Mouse (Mus musculus) neural tube, embryonic 13.5 days (tissue): ENCODE data around the gene Cbx6. TPM values are rescaled to one million over a fixed set of nuclear protein-coding genes. Genes with fewer than 3 reads are reported as not detected.

ENCODE experiments used
- ATAC-seq: fragments of 200-750 bp; cut with Nextera tagmentation; 2 replicates; pipeline ENCODE4 v1.8.0; 2017; ENCODE audit warnings: low read depth, mild to moderate bottlenecking, moderate TSS enrichment, moderate library complexity
- H3K27ac ChIP-seq: fragments of 300-500 bp; sonication (generic); replicated peaks from 2 replicates; pipeline ENCODE4 v1.5.1; 2015; ENCODE audit warnings: moderate library complexity, mild to moderate bottlenecking, inconsistent platforms
- H3K27me3 ChIP-seq: fragments of 300-500 bp; sonication (generic); 2 replicates; pipeline ENCODE4 v1.6.1; 2015; ENCODE audit warnings: mild to moderate bottlenecking, inconsistent platforms
- H3K36me3 ChIP-seq: fragments of 300-500 bp; sonication (generic); 2 replicates; pipeline ENCODE4 v1.6.1; 2015; ENCODE audit warnings: mild to moderate bottlenecking, inconsistent platforms
- H3K4me1 ChIP-seq: fragments of 300-500 bp; sonication (generic); replicated peaks from 2 replicates; pipeline ENCODE4 v1.6.1; 2015; ENCODE audit warnings: inconsistent platforms
- H3K4me2 ChIP-seq: fragments of 300-500 bp; sonication (generic); 2 replicates; pipeline ENCODE4 v1.6.1; 2015; ENCODE audit warnings: inconsistent platforms, mild to moderate bottlenecking, moderate library complexity
- H3K4me3 ChIP-seq: fragments of 300-500 bp; sonication (generic); 2 replicates; pipeline ENCODE4 v1.5.1; 2015; ENCODE audit warnings: mild to moderate bottlenecking, inconsistent platforms
- H3K9ac ChIP-seq: fragments of 300-500 bp; sonication (generic); 2 replicates; pipeline ENCODE4 v1.6.1; 2015; ENCODE audit warnings: moderate library complexity, mild to moderate bottlenecking, inconsistent platforms
- H3K9me3 ChIP-seq: fragments of 300-500 bp; sonication (generic); 2 replicates; pipeline ENCODE4 v1.6.1; 2016; ENCODE audit warnings: inconsistent platforms
- WGBS: fragments of 180-500 bp; shearing (Covaris S2); methylation state at CpG from one replicate; pipeline ENCODE4 v1.1.7; 2015; 5-methylcytosine and 5-hydroxymethylcytosine counted together
- polyA plus RNA-seq: library from polyadenylated mRNA; unstranded; fragments of >200 nt; fragmentation: Nextera tagmentation; extraction: Ambion mirVana; gene quantifications from 2 replicates; pipeline ENCODE4 v1.2.1, GENCODE M21; 2015

Cbx6 gene
- polyA plus RNA-seq, 1 experiment from 2014 or later = 39.8 TPM

GRCm38 (mm10) chr15:79797680-79798079 lies 36.8 kb downstream of the Cbx6 start:
- WGBS = 83% methylated on average over 8 of the region's 8 CpGs
- Histone ChIP-seq H3K4me3 (no peak overlapping the region), H3K9ac (no peak overlapping the region), H3K27ac (no peak overlapping the region), H3K4me2 (no peak overlapping the region), H3K9me3 (no peaks in the 10 kb centered on the region), H3K4me1 (peaks cover 13% of the 10 kb centered on the region; the same call in 1 of the 2 replicates), H3K27me3 (peaks cover 32% of the 10 kb centered on the region), H3K36me3 (no peaks in the 10 kb centered on the region)
- ATAC-seq = no peak

GRCm38 (mm10) chr15:79797096-79797495 lies 37.4 kb downstream of the Cbx6 start:
- peaks cover 13% of the 10 kb centered on the region; the same call in 1 of the 2 replicates for H3K4me1 ChIP-seq
- H3K9me3 ChIP-seq = no peaks in the 10 kb centered on the region
- H3K27ac ChIP-seq = no peak overlapping the region
- no peak overlapping the region for H3K4me2 ChIP-seq
- 85% methylated on average over 7 of the region's 7 CpGs for WGBS
- ATAC-seq = no peak
- H3K27me3 ChIP-seq = peaks cover 32% of the 10 kb centered on the region
- H3K4me3 ChIP-seq = no peak overlapping the region
- H3K9ac ChIP-seq = no peak overlapping the region
- no peaks in the 10 kb centered on the region for H3K36me3 ChIP-seq

- H3K4me2 ChIP-seq = no peak overlapping the region
- no peaks in the 10 kb centered on the region for H3K36me3 ChIP-seq
- no peak for ATAC-seq
- H3K9me3 ChIP-seq = no peaks in the 10 kb centered on the region
- no peak overlapping the region for H3K9ac ChIP-seq
- 76% methylated on average over 12 of the region's 12 CpGs for WGBS
- no peak overlapping the region for H3K4me3 ChIP-seq
- H3K27ac ChIP-seq = no peak overlapping the region
- H3K27me3 ChIP-seq = peaks cover 32% of the 10 kb centered on the region
- peaks cover 13% of the 10 kb centered on the region; the same call in 1 of the 2 replicates for H3K4me1 ChIP-seq
These were observed 38.2 kb downstream of the Cbx6 start for GRCm38 (mm10) chr15:79796256-79796655.

- peaks cover 2% of the 10 kb centered on the region; the same call in 1 of the 2 replicates for H3K36me3 ChIP-seq
- H3K4me1 ChIP-seq = 0 out of 2 replicates have a peak, but pooled peaks cover 5% of the 10 kb centered on the region
- H3K27me3 ChIP-seq = peaks cover 32% of the 10 kb centered on the region
- no peak overlapping the region for H3K27ac ChIP-seq
- H3K4me3 ChIP-seq = no peak overlapping the region
- 38% methylated on average over 20 of the region's 20 CpGs for whole genome bisulfite sequencing
- H3K4me2 ChIP-seq = no peak overlapping the region
- ATAC-seq = no peak
- no peak overlapping the region for H3K9ac ChIP-seq
- no peaks in the 10 kb centered on the region for H3K9me3 ChIP-seq
These were observed 40.3 kb downstream of the Cbx6 start for GRCm38 (mm10) chr15:79794173-79794572.

GRCm38 (mm10) chr15:79793076-79793475 lies 41.4 kb downstream of the Cbx6 start:
- Histone ChIP-seq H3K9ac (no peak overlapping the region), H3K4me2 (no peak overlapping the region), H3K36me3 (peaks cover 4% of the 10 kb centered on the region; the same call in 1 of the 2 replicates), H3K27ac (no peak overlapping the region), H3K4me1 (peaks cover 7% of the 10 kb centered on the region), H3K4me3 (no peak overlapping the region), H3K9me3 (no peaks in the 10 kb centered on the region), H3K27me3 (peaks cover 31% of the 10 kb centered on the region)
- no peak for ATAC-seq
- 94% methylated on average over 9 of the region's 9 CpGs for WGBS

GRCm38 (mm10) chr15:79792455-79792854 lies 42.0 kb downstream of the Cbx6 start:
- Histone ChIP-seq H3K4me3 (no peak overlapping the region), H3K4me2 (no peak overlapping the region), H3K9me3 (no peaks in the 10 kb centered on the region), H3K36me3 (peaks cover 4% of the 10 kb centered on the region; the same call in 1 of the 2 replicates), H3K4me1 (peaks cover 13% of the 10 kb centered on the region), H3K27me3 (peaks cover 29% of the 10 kb centered on the region), H3K9ac (no peak overlapping the region), H3K27ac (no peak overlapping the region)
- no peak for ATAC-seq
- 22% methylated on average over 19 of the region's 19 CpGs for WGBS

- Histone ChIP-seq H3K9me3 (no peaks in the 10 kb centered on the region), H3K4me1 (peaks cover 18% of the 10 kb centered on the region), H3K9ac (no peak overlapping the region), H3K4me3 (no peak overlapping the region), H3K4me2 (no peak overlapping the region), H3K27me3 (peaks cover 29% of the 10 kb centered on the region), H3K36me3 (peaks cover 4% of the 10 kb centered on the region; the same call in 1 of the 2 replicates), H3K27ac (no peak overlapping the region)
- ATAC-seq = no peak
- 5% methylated on average over 12 of the region's 12 CpGs for WGBS
These were observed 43.0 kb downstream of the Cbx6 start for GRCm38 (mm10) chr15:79791502-79791901.

GRCm38 (mm10) chr15:79790905-79791304 lies 43.6 kb downstream of the Cbx6 start:
- H3K4me3 ChIP-seq = no peak overlapping the region
- no peak overlapping the region for H3K9ac ChIP-seq
- H3K27ac ChIP-seq = no peak overlapping the region
- H3K9me3 ChIP-seq = no peaks in the 10 kb centered on the region
- WGBS = 84% methylated on average over 6 of the region's 6 CpGs
- peaks cover 13% of the 10 kb centered on the region for H3K4me1 ChIP-seq
- no peak for ATAC-seq
- H3K4me2 ChIP-seq = no peak overlapping the region
- H3K27me3 ChIP-seq = peaks cover 29% of the 10 kb centered on the region
- H3K36me3 ChIP-seq = peaks cover 4% of the 10 kb centered on the region; the same call in 1 of the 2 replicates

- peaks cover 13% of the 10 kb centered on the region for H3K4me1 ChIP-seq
- no peak overlapping the region for H3K4me2 ChIP-seq
- H3K9ac ChIP-seq = no peak overlapping the region
- WGBS = 53% methylated on average over 8 of the region's 8 CpGs
- no peak overlapping the region for H3K27ac ChIP-seq
- no peak overlapping the region for H3K4me3 ChIP-seq
- H3K27me3 ChIP-seq = peaks cover 29% of the 10 kb centered on the region
- no peaks in the 10 kb centered on the region for H3K9me3 ChIP-seq
- peaks cover 4% of the 10 kb centered on the region; the same call in 1 of the 2 replicates for H3K36me3 ChIP-seq
- no peak for ATAC-seq
These were observed 44.4 kb downstream of the Cbx6 start for GRCm38 (mm10) chr15:79790111-79790510.

GRCm38 (mm10) chr15:79787815-79788214 lies 46.7 kb downstream of the Cbx6 start:
- Histone ChIP-seq H3K4me1 (peaks cover 13% of the 10 kb centered on the region), H3K36me3 (peaks cover 4% of the 10 kb centered on the region; the same call in 1 of the 2 replicates), H3K27me3 (peaks cover 21% of the 10 kb centered on the region), H3K27ac (no peak overlapping the region), H3K4me3 (no peak overlapping the region), H3K9me3 (no peaks in the 10 kb centered on the region), H3K9ac (no peak overlapping the region), H3K4me2 (no peak overlapping the region)
- 53% methylated on average over 8 of the region's 8 CpGs for WGBS
- ATAC-seq = peak; percentile 37; the same call in 1 of the 2 replicates

GRCm38 (mm10) chr15:79785056-79785455 lies 49.4 kb downstream of the Cbx6 start:
- Histone ChIP-seq H3K27ac (no peak overlapping the region), H3K27me3 (no peaks in the 10 kb centered on the region), H3K4me2 (no peak overlapping the region), H3K9ac (no peak overlapping the region), H3K36me3 (peaks cover 4% of the 10 kb centered on the region; the same call in 1 of the 2 replicates), H3K4me3 (no peak overlapping the region), H3K4me1 (peaks cover 13% of the 10 kb centered on the region), H3K9me3 (no peaks in the 10 kb centered on the region)
- 82% methylated on average over 1 of the region's 1 CpGs for WGBS
- no peak for ATAC-seq

GRCm38 (mm10) chr15:79777749-79778148 lies 56.7 kb downstream of the Cbx6 start, which contains the start of gene Dnal4:
TSS of gene Dnal4 (minus strand) at chr15:79777849.
- ATAC-seq = no peak

GRCm38 (mm10) chr15:79775662-79776061 lies 58.8 kb downstream of the Cbx6 start:
- Histone ChIP-seq H3K27ac (no peak overlapping the region), H3K4me1 (peaks cover 32% of the 10 kb centered on the region), H3K9ac (no peak overlapping the region), H3K27me3 (no peaks in the 10 kb centered on the region), H3K4me2 (no peak overlapping the region), H3K9me3 (no peaks in the 10 kb centered on the region), H3K4me3 (no peak overlapping the region), H3K36me3 (no peaks in the 10 kb centered on the region)
- no peak for ATAC-seq
- WGBS = 71% methylated on average over 7 of the region's 7 CpGs

More at GRCm38 (mm10) chr15:79777749-79778148, 56.7 kb downstream of the Cbx6 start, which contains the start of gene Dnal4:
- H3K27ac ChIP-seq = no peak within 1 kb of the TSS
- H3K4me1 ChIP-seq = peaks cover 19% of the 10 kb centered on the region
- H3K4me3 ChIP-seq = no peak within 1 kb of the TSS
- H3K27me3 ChIP-seq = no peaks in the 10 kb centered on the region
- no peak within 1 kb of the TSS for H3K4me2 ChIP-seq
- no peak within 1 kb of the TSS for H3K9ac ChIP-seq
- H3K9me3 ChIP-seq = no peaks in the 10 kb centered on the region
- H3K36me3 ChIP-seq = no peaks in the 10 kb centered on the region
